Mouse (Mus musculus) brain, embryonic 14.5 days (tissue): Measurements from ENCODE around the gene Atf3.
A peak's percentile ranks its signal among the peaks of the same experiment; 100 is the strongest.

Experiments used
- CTCF ChIP-seq: fragments of 200-500 bp; IDR thresholded peaks from 2 replicates; pipeline ENCODE4 v1.5.1; 2012; ENCODE audit warnings: inconsistent platforms, mild to moderate bottlenecking, moderate library complexity, borderline replicate concordance; ENCODE audit not compliant: insufficient read depth, insufficient read length; ENCODE audit errors: extremely low read depth
- POLR2A ChIP-seq: fragments of 200-500 bp; IDR thresholded peaks from 2 replicates; pipeline ENCODE4 v1.6.1; 2012; ENCODE audit warnings: mild to moderate bottlenecking, inconsistent platforms, borderline replicate concordance; ENCODE audit not compliant: poor library complexity, insufficient read depth, insufficient read length, severe bottlenecking; ENCODE audit errors: extremely low read depth

DNA sequence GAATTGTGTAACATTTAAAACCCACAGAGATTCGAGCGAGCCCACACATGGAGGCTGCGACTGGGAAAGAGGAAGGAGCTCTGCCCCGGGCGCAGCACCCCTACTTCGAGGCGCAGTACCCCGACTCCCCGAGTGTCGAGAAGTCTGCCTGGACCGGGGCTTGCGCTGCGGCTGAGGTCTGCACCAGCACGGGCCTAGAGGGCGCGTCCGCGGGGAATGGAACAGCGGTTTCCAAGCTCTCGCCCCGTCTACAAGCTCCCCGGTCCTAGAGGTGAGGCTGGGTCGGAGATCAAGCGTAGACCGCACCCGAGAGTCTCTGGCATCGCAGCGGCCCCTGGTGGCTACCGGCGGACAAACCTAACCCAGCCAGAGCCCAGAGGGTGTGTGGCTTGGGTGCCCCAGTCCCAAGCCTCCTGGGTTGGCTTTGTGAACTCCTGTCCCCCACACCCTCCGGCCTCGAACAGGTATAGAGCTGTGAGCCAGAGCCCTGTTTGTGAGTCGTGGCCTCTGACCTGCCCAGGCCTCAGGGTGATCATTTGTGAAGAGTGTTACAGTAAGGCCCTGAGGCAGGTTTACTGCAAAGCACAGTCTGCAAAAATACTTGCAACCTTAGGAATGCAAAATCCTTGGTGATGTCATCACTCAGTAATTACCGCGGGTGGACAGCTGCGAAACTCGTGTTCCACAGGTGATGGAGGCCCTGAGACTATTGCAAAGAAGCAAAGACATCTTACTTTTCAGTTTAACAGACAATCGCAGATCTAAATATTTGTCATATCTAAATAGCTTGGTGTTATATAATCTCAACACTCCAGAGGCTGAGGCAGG, 91.8 kb downstream of the Atf3 start:
- TF ChIP-seq POLR2A (no peak), CTCF (peak; percentile 79)
